Mouse (Mus musculus) heart, embryonic 16.5 days (tissue): Measurements from ENCODE around the gene 4921524J17Rik. TPM values are rescaled to one million over a fixed set of nuclear protein-coding genes. Genes with fewer than 3 reads are reported as not detected.

ENCODE experiments used
- ATAC-seq: fragments of 200-750 bp; cut with Nextera tagmentation; replicated peaks from 2 replicates; pipeline ENCODE4 v1.8.0; 2017; ENCODE audit warnings: moderate number of reproducible peaks; ENCODE audit not compliant: insufficient read depth, low FRiP score; ENCODE audit errors: extremely low read depth
- H3K27ac ChIP-seq: fragments of 300-500 bp; sonication (generic); 2 replicates; pipeline ENCODE4 v1.5.1; 2014; ENCODE audit warnings: mild to moderate bottlenecking, low read length, control low read depth, moderate library complexity
- H3K27me3 ChIP-seq: fragments of 300-500 bp; sonication (generic); 2 replicates; pipeline ENCODE4 v1.6.1; 2014; ENCODE audit warnings: low read length, mixed read lengths; ENCODE audit not compliant: control insufficient read depth, insufficient read depth
- H3K36me3 ChIP-seq: fragments of 300-500 bp; sonication (generic); 2 replicates; pipeline ENCODE4 v1.6.1; 2014; ENCODE audit not compliant: control insufficient read depth, insufficient read depth
- H3K4me1 ChIP-seq: fragments of 300-500 bp; sonication (generic); 2 replicates; pipeline ENCODE4 v1.6.1; 2014; ENCODE audit warnings: low read length, mixed read lengths; ENCODE audit not compliant: control insufficient read depth, insufficient read depth
- H3K4me2 ChIP-seq: fragments of 300-500 bp; sonication (generic); 2 replicates; pipeline ENCODE4 v1.6.1; 2014; ENCODE audit warnings: low read depth, mild to moderate bottlenecking, control low read depth, low read length
- H3K4me3 ChIP-seq: fragments of 300-500 bp; sonication (generic); 2 replicates; pipeline ENCODE4 v1.5.1; 2014; ENCODE audit warnings: mild to moderate bottlenecking, control low read depth, low read length
- H3K9ac ChIP-seq: fragments of 300-500 bp; sonication (generic); 2 replicates; pipeline ENCODE4 v1.6.1; 2014; ENCODE audit warnings: low read length, control low read depth
- H3K9me3 ChIP-seq: fragments of 300-500 bp; sonication (generic); replicated peaks from 2 replicates; pipeline ENCODE4 v1.6.1; 2016; ENCODE audit warnings: low read length; ENCODE audit not compliant: control insufficient read depth
- WGBS: fragments of 180-500 bp; shearing (Covaris S2); extraction: QIAGEN DNeasy Blood & Tissue Kit; methylation state at CpG from one replicate; pipeline ENCODE4 v1.1.7; 2014; 5-methylcytosine and 5-hydroxymethylcytosine counted together
- polyA plus RNA-seq: library from polyadenylated mRNA; unstranded; fragments of >200 nt; fragmentation: Nextera tagmentation; extraction: Ambion mirVana; gene quantifications from 2 replicates; pipeline ENCODE4 v1.2.1, GENCODE M21; 2015

The 4921524J17Rik gene
- polyA plus RNA-seq, 1 experiment from 2014 or later: 70.0 TPM

GRCm38 (mm10) chr8:85452328-85452727 is 19.7 kb upstream of the 4921524J17Rik start:
- Histone ChIP-seq H3K9me3 (no peaks in the 10 kb centered on the region), H3K36me3 (no peaks in the 10 kb centered on the region), H3K4me3 (peak overlapping the region; percentile 20), H3K4me1 (peaks cover 6% of the 10 kb centered on the region), H3K27me3 (no peaks in the 10 kb centered on the region), H3K9ac (peak overlapping the region; percentile 47; the same call in 1 of the 2 replicates), H3K27ac (no peak overlapping the region), H3K4me2 (peak overlapping the region; percentile 54)
- WGBS: 14% methylated on average over 14 of the region's 14 CpGs
- no peak for ATAC-seq

GRCm38 (mm10) chr8:85450335-85450734 is 17.7 kb upstream of the 4921524J17Rik start:
- no peak for ATAC-seq
- H3K27me3 ChIP-seq: no peaks in the 10 kb centered on the region
- H3K4me2 ChIP-seq: no peak overlapping the region
- H3K9ac ChIP-seq: no peak overlapping the region
- H3K4me1 ChIP-seq: peaks cover 6% of the 10 kb centered on the region
- H3K27ac ChIP-seq: no peak overlapping the region
- H3K4me3 ChIP-seq: no peak overlapping the region
- no peaks in the 10 kb centered on the region for H3K36me3 ChIP-seq
- H3K9me3 ChIP-seq: no peaks in the 10 kb centered on the region
- WGBS: 77% methylated on average over 3 of the region's 3 CpGs

DNA sequence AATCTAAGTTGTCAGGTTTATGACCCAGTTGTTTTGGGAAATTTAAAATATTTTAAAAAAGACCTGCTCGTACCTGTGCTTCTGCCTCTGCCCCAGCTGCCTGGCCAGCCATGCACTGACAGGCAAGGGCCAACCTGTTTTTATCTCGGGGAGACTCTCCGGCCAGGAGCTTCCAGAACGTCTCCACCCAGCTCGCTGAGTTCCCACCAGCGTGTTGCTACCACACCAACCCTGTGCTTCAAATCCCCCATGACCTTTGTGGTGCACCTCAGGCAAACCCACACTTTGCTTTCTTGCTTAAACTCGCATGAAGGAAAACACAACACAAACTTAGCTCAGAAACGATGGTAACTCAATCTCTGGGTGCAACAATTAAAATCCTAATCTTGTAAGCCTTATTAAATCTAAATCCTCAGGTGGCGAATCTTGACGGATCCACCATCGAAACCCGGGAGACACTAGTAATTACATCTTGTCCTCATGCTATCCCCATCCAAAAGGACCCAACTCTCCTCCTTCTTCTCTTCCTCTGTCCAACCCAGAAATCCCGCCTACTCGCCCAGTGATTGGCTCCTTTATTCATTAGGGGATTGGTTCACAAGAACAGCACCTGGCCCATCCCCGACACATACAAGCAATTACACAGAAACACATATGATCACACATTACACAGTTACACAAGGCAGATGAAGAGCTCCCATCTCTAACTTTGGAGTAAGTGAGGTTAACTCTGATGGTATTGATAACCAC is 13.5 kb upstream of the 4921524J17Rik start:
- Histone ChIP-seq H3K9ac (no peak overlapping the region), H3K27me3 (no peaks in the 10 kb centered on the region), H3K36me3 (no peaks in the 10 kb centered on the region), H3K9me3 (no peaks in the 10 kb centered on the region), H3K4me3 (no peak overlapping the region), H3K4me2 (no peak overlapping the region), H3K4me1 (no peaks in the 10 kb centered on the region), H3K27ac (no peak overlapping the region)
- ATAC-seq: no peak
- WGBS: 71% methylated on average over 15 of the region's 15 CpGs

DNA sequence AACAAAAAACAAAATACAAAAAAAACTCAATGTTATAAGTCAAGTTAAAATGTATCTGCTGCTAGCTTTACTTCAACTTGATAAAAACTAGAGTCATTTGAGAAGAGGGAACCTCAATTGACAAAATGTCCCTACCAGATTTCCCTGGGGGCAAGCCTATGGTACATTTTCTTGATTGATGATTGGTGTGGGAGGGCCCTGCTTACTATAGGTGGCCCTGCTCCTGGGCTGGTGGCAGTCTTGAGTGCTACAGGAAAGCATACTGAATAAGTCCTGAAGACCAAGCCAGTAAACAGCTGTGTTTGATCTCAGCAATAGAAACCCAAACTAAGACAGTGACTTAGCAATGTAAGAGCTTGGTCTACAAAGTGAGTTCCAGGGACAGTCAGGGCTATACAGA is 11.5 kb upstream of the 4921524J17Rik start:
- H3K27ac ChIP-seq: no peak overlapping the region
- no peaks in the 10 kb centered on the region for H3K36me3 ChIP-seq
- H3K4me1 ChIP-seq: no peaks in the 10 kb centered on the region
- H3K27me3 ChIP-seq: no peaks in the 10 kb centered on the region
- H3K9ac ChIP-seq: no peak overlapping the region
- 0 out of 2 replicates have a peak, but pooled peaks cover 3% of the 10 kb centered on the region for H3K9me3 ChIP-seq
- H3K4me3 ChIP-seq: no peak overlapping the region
- no peak for ATAC-seq
- no peak overlapping the region for H3K4me2 ChIP-seq

- Histone ChIP-seq H3K27ac (no peak overlapping the region), H3K4me3 (no peak overlapping the region), H3K27me3 (no peaks in the 10 kb centered on the region), H3K4me1 (no peaks in the 10 kb centered on the region), H3K9ac (no peak overlapping the region), H3K36me3 (no peaks in the 10 kb centered on the region), H3K4me2 (no peak overlapping the region), H3K9me3 (peaks cover 5% of the 10 kb centered on the region)
- no peak for ATAC-seq
- WGBS: 65% methylated on average over 5 of the region's 5 CpGs
Measured at GRCm38 (mm10) chr8:85441564-85441963, 8.9 kb upstream of the 4921524J17Rik start.

DNA sequence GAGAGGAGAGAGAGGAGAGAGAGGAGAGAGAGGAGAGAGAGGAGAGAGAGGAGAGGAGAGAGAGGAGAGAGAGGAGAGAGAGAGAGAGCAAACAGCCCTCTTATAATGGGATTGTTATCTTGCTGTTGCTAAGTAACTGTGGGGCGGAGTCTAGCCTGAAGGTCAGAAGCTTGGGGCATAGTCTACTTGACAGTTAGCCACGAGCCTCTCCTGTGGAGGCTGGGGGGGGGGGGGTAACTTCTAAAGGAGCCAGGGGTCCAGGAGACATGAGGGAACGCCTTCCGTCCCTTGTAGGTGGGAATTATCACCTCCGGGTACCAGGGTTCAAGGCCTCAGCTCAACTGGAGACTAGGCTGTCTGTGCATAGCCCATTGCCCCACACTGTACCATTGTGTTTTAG is 3.1 kb upstream of the 4921524J17Rik start:
- H3K4me2 ChIP-seq: no peak overlapping the region

GRCm38 (mm10) chr8:85434817-85435216 is 2.2 kb upstream of the 4921524J17Rik start:
- ATAC-seq: no peak
- no peaks in the 10 kb centered on the region for H3K27me3 ChIP-seq
- WGBS: 77% methylated on average over 12 of the region's 12 CpGs

More for the DNA sequence above, 3.1 kb upstream of the 4921524J17Rik start:
- 36% methylated on average over 5 of the region's 5 CpGs for WGBS
- H3K4me3 ChIP-seq: no peak overlapping the region
- no peaks in the 10 kb centered on the region for H3K27me3 ChIP-seq
- H3K36me3 ChIP-seq: no peaks in the 10 kb centered on the region
- H3K27ac ChIP-seq: no peak overlapping the region
- peaks cover 5% of the 10 kb centered on the region for H3K9me3 ChIP-seq
- peaks cover 4% of the 10 kb centered on the region for H3K4me1 ChIP-seq
- no peak for ATAC-seq
- no peak overlapping the region for H3K9ac ChIP-seq

GRCm38 (mm10) chr8:85433017-85433393 is 372 bp upstream of the 4921524J17Rik start:
- WGBS: under 1% methylated on average over 6 of the region's 6 CpGs
- ATAC-seq: peak; percentile 14
- peak overlapping the region; percentile 69 for H3K4me2 ChIP-seq
- no peaks in the 10 kb centered on the region for H3K36me3 ChIP-seq
- peak overlapping the region; percentile 70 for H3K9ac ChIP-seq
- H3K4me1 ChIP-seq: peaks cover 17% of the 10 kb centered on the region
- H3K27me3 ChIP-seq: no peaks in the 10 kb centered on the region
- peak overlapping the region; percentile 82 for H3K4me3 ChIP-seq
- peak overlapping the region; percentile 87 for H3K27ac ChIP-seq
- peaks cover 3% of the 10 kb centered on the region for H3K9me3 ChIP-seq

More at GRCm38 (mm10) chr8:85434817-85435216, 2.2 kb upstream of the 4921524J17Rik start:
- Histone ChIP-seq H3K4me1 (peaks cover 7% of the 10 kb centered on the region), H3K4me2 (no peak overlapping the region), H3K36me3 (no peaks in the 10 kb centered on the region), H3K27ac (no peak overlapping the region), H3K4me3 (no peak overlapping the region), H3K9ac (no peak overlapping the region), H3K9me3 (peaks cover 3% of the 10 kb centered on the region)

GRCm38 (mm10) chr8:85431281-85432167 is 1.1 kb downstream of the 4921524J17Rik start:
- Histone ChIP-seq H3K27ac (peak overlapping the region; percentile 98), H3K27me3 (no peaks in the 10 kb centered on the region), H3K9me3 (no peaks in the 10 kb centered on the region), H3K9ac (peak overlapping the region; percentile 98), H3K4me3 (peak overlapping the region; percentile 82), H3K4me2 (peak overlapping the region; percentile 88), H3K36me3 (no peaks in the 10 kb centered on the region), H3K4me1 (peaks cover 31% of the 10 kb centered on the region)
- no peak for ATAC-seq
- 4% methylated on average over 10 of the region's 10 CpGs for WGBS
